Mouse (Mus musculus): ENCODE results near the gene Sulf2. TPM values are rescaled to one million over a fixed set of nuclear protein-coding genes. Genes with fewer than 3 reads are reported as not detected.

Gene Sulf2
- polyA plus RNA-seq, 1 experiment from 2014 or later = 176 TPM

GRCm38 (mm10) chr2:166074322-166074721 lies 81.1 kb downstream of the Sulf2 start:
- H3K4me1 ChIP-seq (replicated peaks) = no peaks in the 10 kb centered on the region
- H3K36me3 ChIP-seq = peaks cover 95% of the 10 kb centered on the region
- 80% methylated on average over 6 of the region's 6 CpGs for WGBS
- H3K4me3 ChIP-seq (replicated peaks) = no peak overlapping the region
- H3K4me2 ChIP-seq = no peak overlapping the region
- H3K27ac ChIP-seq = peak overlapping the region; percentile 31; the same call in 1 of the 2 replicates
- H3K27me3 ChIP-seq = no peaks in the 10 kb centered on the region
- no peak overlapping the region for H3K9ac ChIP-seq (replicated peaks)
- no peak for ATAC-seq (ENCODE audit: insufficient number of reproducible peaks, insufficient read depth, low FRiP score, low TSS enrichment, low read depth)
- H3K9me3 ChIP-seq = no peaks in the 10 kb centered on the region

GRCm38 (mm10) chr2:166073082-166073481 lies 82.4 kb downstream of the Sulf2 start:
- Histone ChIP-seq H3K9me3 (no peaks in the 10 kb centered on the region), H3K4me1 (replicated peaks) (no peaks in the 10 kb centered on the region), H3K4me3 (replicated peaks) (no peak overlapping the region), H3K9ac (replicated peaks) (no peak overlapping the region), H3K4me2 (no peak overlapping the region), H3K27me3 (no peaks in the 10 kb centered on the region), H3K27ac (no peak overlapping the region), H3K36me3 (peaks cover 95% of the 10 kb centered on the region)
- 73% methylated on average over 10 of the region's 10 CpGs for WGBS
- no peak for ATAC-seq (ENCODE audit: insufficient number of reproducible peaks, insufficient read depth, low FRiP score, low TSS enrichment, low read depth)

DNA sequence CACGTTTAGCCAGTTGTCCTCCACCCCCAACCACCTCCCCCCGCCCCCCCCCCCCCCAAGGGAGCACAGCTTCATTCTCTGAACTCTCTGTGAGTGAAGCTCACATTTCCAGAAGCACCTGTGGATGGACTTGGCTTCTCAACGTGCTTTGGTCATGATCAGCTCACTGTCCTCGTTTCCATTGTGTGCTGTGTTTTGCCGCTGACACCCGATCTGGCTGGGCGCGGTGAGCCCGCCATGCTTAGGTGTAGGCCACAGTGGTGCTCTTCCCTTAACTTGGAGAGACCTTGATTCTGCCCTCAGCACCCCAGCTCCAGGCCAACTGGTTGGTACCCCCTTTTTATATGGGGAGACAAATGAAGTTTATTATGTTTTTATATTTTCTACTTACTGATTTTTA lies 83.6 kb downstream of the Sulf2 start:
- no peak overlapping the region for H3K4me3 ChIP-seq (replicated peaks)
- H3K9me3 ChIP-seq = no peaks in the 10 kb centered on the region
- ATAC-seq (ENCODE audit: insufficient number of reproducible peaks, insufficient read depth, low FRiP score, low TSS enrichment, low read depth) = no peak
- no peak overlapping the region for H3K9ac ChIP-seq (replicated peaks)
- no peak overlapping the region for H3K27ac ChIP-seq
- H3K27me3 ChIP-seq = no peaks in the 10 kb centered on the region
- H3K36me3 ChIP-seq = peaks cover 90% of the 10 kb centered on the region
- 93% methylated on average over 9 of the region's 9 CpGs for WGBS
- H3K4me1 ChIP-seq (replicated peaks) = no peaks in the 10 kb centered on the region
- no peak overlapping the region for H3K4me2 ChIP-seq

DNA sequence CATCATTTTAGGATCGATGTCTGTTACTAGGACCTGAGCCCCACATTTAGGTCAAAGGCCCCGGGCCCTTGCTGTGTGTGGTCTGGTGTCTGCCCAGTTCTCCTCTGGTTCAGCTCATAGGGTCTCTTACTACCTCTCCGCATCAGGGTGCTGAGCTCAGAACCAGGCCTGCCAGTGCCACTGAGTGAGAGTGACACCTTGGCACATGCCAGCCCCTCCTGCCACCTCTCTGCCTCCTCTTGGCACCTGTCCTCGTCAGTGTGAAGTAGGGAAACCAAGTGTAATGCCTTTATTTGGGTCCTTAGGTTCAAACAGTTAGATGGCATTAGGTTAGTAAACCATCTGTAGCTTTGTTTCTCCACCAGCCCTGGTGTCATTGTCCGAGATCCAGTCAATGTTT lies 84.0 kb downstream of the Sulf2 start:
- no peaks in the 10 kb centered on the region for H3K27me3 ChIP-seq
- no peaks in the 10 kb centered on the region for H3K4me1 ChIP-seq (replicated peaks)
- no peak overlapping the region for H3K4me2 ChIP-seq
- H3K4me3 ChIP-seq (replicated peaks) = no peak overlapping the region
- peaks cover 90% of the 10 kb centered on the region for H3K36me3 ChIP-seq
- H3K9me3 ChIP-seq = no peaks in the 10 kb centered on the region
- 82% methylated on average over 5 of the region's 5 CpGs for whole genome bisulfite sequencing
- no peak overlapping the region for H3K9ac ChIP-seq (replicated peaks)
- ATAC-seq (ENCODE audit: insufficient number of reproducible peaks, insufficient read depth, low FRiP score, low TSS enrichment, low read depth) = no peak
- no peak overlapping the region for H3K27ac ChIP-seq

- Histone ChIP-seq H3K9me3 (no peaks in the 10 kb centered on the region), H3K27ac (no peak overlapping the region), H3K27me3 (no peaks in the 10 kb centered on the region), H3K36me3 (peaks cover 85% of the 10 kb centered on the region), H3K4me1 (replicated peaks) (no peaks in the 10 kb centered on the region), H3K4me2 (no peak overlapping the region), H3K4me3 (replicated peaks) (no peak overlapping the region), H3K9ac (replicated peaks) (no peak overlapping the region)
- ATAC-seq (ENCODE audit: insufficient number of reproducible peaks, insufficient read depth, low FRiP score, low TSS enrichment, low read depth) = no peak
- 93% methylated on average over 7 of the region's 7 CpGs for WGBS
Measured at GRCm38 (mm10) chr2:166069738-166070137, 85.7 kb downstream of the Sulf2 start.

DNA sequence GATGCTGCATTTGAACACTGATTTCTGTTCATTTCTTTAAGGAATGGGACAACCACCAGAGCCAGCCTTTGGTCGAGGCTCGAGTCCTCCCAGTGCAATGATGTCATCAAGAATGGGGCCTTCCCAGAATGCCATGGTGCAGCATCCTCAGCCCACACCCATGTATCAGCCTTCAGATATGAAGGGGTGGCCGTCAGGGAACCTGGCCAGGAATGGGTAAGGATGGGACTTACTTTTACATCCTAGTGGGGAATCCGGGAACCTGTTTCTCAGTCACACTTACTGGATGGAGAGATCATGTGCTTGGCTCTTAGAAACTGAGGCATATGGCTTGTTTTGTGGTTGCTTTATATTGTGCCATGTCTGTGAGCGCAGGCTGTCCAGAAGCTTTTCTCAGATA lies 86.3 kb downstream of the Sulf2 start:
- Histone ChIP-seq H3K36me3 (peaks cover 79% of the 10 kb centered on the region), H3K27me3 (no peaks in the 10 kb centered on the region), H3K9ac (replicated peaks) (no peak overlapping the region), H3K4me3 (replicated peaks) (no peak overlapping the region), H3K4me2 (no peak overlapping the region), H3K27ac (no peak overlapping the region), H3K9me3 (no peaks in the 10 kb centered on the region), H3K4me1 (replicated peaks) (no peaks in the 10 kb centered on the region)
- 83% methylated on average over 5 of the region's 5 CpGs for WGBS
- no peak for ATAC-seq (ENCODE audit: insufficient number of reproducible peaks, insufficient read depth, low FRiP score, low TSS enrichment, low read depth)

- H3K4me1 ChIP-seq (replicated peaks) = no peaks in the 10 kb centered on the region
- no peak overlapping the region for H3K4me3 ChIP-seq (replicated peaks)
- no peaks in the 10 kb centered on the region for H3K27me3 ChIP-seq
- H3K36me3 ChIP-seq = peaks cover 77% of the 10 kb centered on the region
- ATAC-seq (ENCODE audit: insufficient number of reproducible peaks, insufficient read depth, low FRiP score, low TSS enrichment, low read depth) = no peak
- no peak overlapping the region for H3K4me2 ChIP-seq
- no peak overlapping the region for H3K9ac ChIP-seq (replicated peaks)
- 88% methylated on average over 9 of the region's 9 CpGs for WGBS
- no peak overlapping the region for H3K27ac ChIP-seq
- H3K9me3 ChIP-seq = no peaks in the 10 kb centered on the region
Measured at GRCm38 (mm10) chr2:166068261-166068660, 87.2 kb downstream of the Sulf2 start.

- H3K27ac ChIP-seq = peak overlapping the region; percentile 69; the same call in 1 of the 2 replicates
- H3K4me2 ChIP-seq = no peak overlapping the region
- no peaks in the 10 kb centered on the region for H3K9me3 ChIP-seq
- no peak overlapping the region for H3K4me3 ChIP-seq (replicated peaks)
- WGBS = 75% methylated on average over 4 of the region's 4 CpGs
- no peaks in the 10 kb centered on the region for H3K27me3 ChIP-seq
- H3K36me3 ChIP-seq = peaks cover 79% of the 10 kb centered on the region
- no peaks in the 10 kb centered on the region for H3K4me1 ChIP-seq (replicated peaks)
- no peak overlapping the region for H3K9ac ChIP-seq (replicated peaks)
- ATAC-seq (ENCODE audit: insufficient number of reproducible peaks, insufficient read depth, low FRiP score, low TSS enrichment, low read depth) = no peak
Measured at GRCm38 (mm10) chr2:166066434-166066833, 89.0 kb downstream of the Sulf2 start.

- Histone ChIP-seq H3K27me3 (no peaks in the 10 kb centered on the region), H3K27ac (0 out of 2 replicates have a peak overlapping the region, but pooled peaks have one; percentile 12), H3K4me1 (replicated peaks) (no peaks in the 10 kb centered on the region), H3K9me3 (no peaks in the 10 kb centered on the region), H3K36me3 (peaks cover 78% of the 10 kb centered on the region), H3K4me2 (no peak overlapping the region), H3K4me3 (replicated peaks) (no peak overlapping the region), H3K9ac (replicated peaks) (no peak overlapping the region)
- no peak for ATAC-seq (ENCODE audit: insufficient number of reproducible peaks, insufficient read depth, low FRiP score, low TSS enrichment, low read depth)
- 89% methylated on average over 8 of the region's 8 CpGs for WGBS
Measured at GRCm38 (mm10) chr2:166062431-166062830, 93.0 kb downstream of the Sulf2 start.

- H3K27ac ChIP-seq = no peak overlapping the region
- no peaks in the 10 kb centered on the region for H3K27me3 ChIP-seq
- ATAC-seq (ENCODE audit: insufficient number of reproducible peaks, insufficient read depth, low FRiP score, low TSS enrichment, low read depth) = no peak
- no peak overlapping the region for H3K4me2 ChIP-seq
- no peak overlapping the region for H3K9ac ChIP-seq (replicated peaks)
- 83% methylated on average over 1 of the region's 1 CpGs for WGBS
- no peaks in the 10 kb centered on the region for H3K4me1 ChIP-seq (replicated peaks)
- peaks cover 78% of the 10 kb centered on the region for H3K36me3 ChIP-seq
- no peaks in the 10 kb centered on the region for H3K9me3 ChIP-seq
- H3K4me3 ChIP-seq (replicated peaks) = no peak overlapping the region
Measured at GRCm38 (mm10) chr2:166062008-166062407, 93.5 kb downstream of the Sulf2 start.

DNA sequence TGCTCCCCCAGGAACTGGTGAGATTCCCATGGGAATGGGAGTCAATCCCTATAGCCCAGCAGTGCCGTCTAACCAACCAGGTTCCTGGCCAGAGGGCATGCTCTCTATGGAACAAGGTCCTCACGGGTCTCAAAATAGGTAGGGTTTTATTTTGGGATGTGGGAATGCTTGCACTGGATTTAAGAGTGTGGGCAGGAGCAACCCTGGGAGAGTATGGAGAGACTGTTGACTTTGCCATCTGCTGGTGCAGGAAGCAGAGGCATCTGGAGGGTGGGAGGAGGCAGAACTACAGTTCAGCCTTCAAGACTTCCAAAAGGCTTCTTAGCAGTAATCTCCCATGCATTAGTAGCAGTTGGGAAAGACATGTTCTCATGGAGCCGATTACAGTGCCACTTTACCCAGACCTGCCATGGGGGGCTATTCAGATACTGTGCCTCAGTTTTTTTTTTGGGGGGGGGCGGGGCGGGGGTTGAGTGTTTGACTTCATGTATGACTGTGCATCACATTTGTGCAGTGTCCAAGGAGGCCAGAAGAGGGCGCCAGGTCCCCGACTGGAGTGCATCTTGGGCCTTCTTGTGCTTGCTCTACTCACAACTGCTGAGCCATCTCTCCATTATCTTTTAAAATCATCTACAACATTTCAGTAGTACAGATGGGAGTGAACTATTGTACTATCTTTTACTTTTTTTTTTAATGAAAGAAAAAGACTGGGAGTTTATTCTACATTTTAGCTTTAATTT lies 95.6 kb downstream of the Sulf2 start:
- ATAC-seq (ENCODE audit: insufficient number of reproducible peaks, insufficient read depth, low FRiP score, low TSS enrichment, low read depth) = no peak
- Histone ChIP-seq H3K36me3 (peaks cover 81% of the 10 kb centered on the region), H3K4me1 (replicated peaks) (no peaks in the 10 kb centered on the region), H3K4me2 (no peak overlapping the region), H3K9ac (replicated peaks) (no peak overlapping the region), H3K9me3 (no peaks in the 10 kb centered on the region), H3K27me3 (no peaks in the 10 kb centered on the region), H3K4me3 (replicated peaks) (no peak overlapping the region), H3K27ac (no peak overlapping the region)
- 80% methylated on average over 7 of the region's 7 CpGs for WGBS

- H3K9ac ChIP-seq (replicated peaks) = no peak overlapping the region
- H3K36me3 ChIP-seq = peaks cover 90% of the 10 kb centered on the region
- no peak for ATAC-seq (ENCODE audit: insufficient number of reproducible peaks, insufficient read depth, low FRiP score, low TSS enrichment, low read depth)
- no peak overlapping the region for H3K4me2 ChIP-seq
- 93% methylated on average over 14 of the region's 14 CpGs for WGBS
- no peaks in the 10 kb centered on the region for H3K4me1 ChIP-seq (replicated peaks)
- H3K27me3 ChIP-seq = no peaks in the 10 kb centered on the region
- no peak overlapping the region for H3K27ac ChIP-seq
- H3K9me3 ChIP-seq = no peaks in the 10 kb centered on the region
- H3K4me3 ChIP-seq (replicated peaks) = no peak overlapping the region
Measured at GRCm38 (mm10) chr2:166054002-166054539, 101.4 kb downstream of the Sulf2 start.

All from limb, embryonic 12.5 days (tissue).